Mouse (Mus musculus): Measurements from ENCODE around the gene Ccdc125.

DNA sequence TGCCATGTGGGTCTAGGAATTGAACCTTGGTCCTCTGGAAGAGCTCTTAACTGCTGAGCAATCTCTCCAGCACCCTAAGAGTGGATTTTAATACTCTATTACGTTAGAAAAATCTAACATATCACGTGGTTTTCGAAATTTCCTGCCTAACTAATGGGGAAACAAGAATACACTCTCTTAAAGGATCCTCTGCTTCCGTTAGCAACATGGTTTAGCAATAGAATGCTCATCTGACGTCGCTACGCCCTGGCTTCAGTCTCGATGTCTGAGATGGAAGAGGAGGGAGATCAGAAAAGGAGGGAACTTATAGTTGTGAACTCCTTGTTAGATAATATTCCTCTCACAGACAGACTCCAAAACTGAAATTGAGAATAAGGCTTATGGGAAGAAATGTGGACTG is 21.3 kb upstream of the Ccdc125 start:
- TF ChIP-seq GATA1 (IDR thresholded peaks at IDR 0.05; ENCODE audit: borderline replicate concordance, low read length): no peak
- TF ChIP-seq FLI1 (IDR thresholded peaks at IDR 0.05; ENCODE audit: low read length): no peak
